Mouse (Mus musculus): ENCODE results near the gene Srsf6. TPM values are rescaled to one million over a fixed set of nuclear protein-coding genes. Genes with fewer than 3 reads are reported as not detected.

Gene Srsf6
- polyA plus RNA-seq, 1 experiment, result 64.6 TPM

GRCm38 (mm10) chr2:162946964-162947363, 15.6 kb downstream of the Srsf6 start:
- Histone ChIP-seq H3K4me3 (ENCODE audit: insufficient read depth, low read depth, low read length) (no peak overlapping the region), H3K27me3 (replicated peaks; ENCODE audit: control insufficient read depth, insufficient read depth, low read length) (no peaks in the 10 kb centered on the region), H3K27ac (ENCODE audit: insufficient read depth, low read depth, low read length) (no peak overlapping the region), H3K4me1 (ENCODE audit: control insufficient read depth, insufficient read depth, low read length) (0 out of 2 replicates have a peak, but pooled peaks cover 3% of the 10 kb centered on the region), H3K36me3 (ENCODE audit: control insufficient read depth, insufficient read depth, low read length) (no peaks in the 10 kb centered on the region)
- DNase-seq, result no peak
- no peak for TF ChIP-seq CTCF (conservative IDR thresholded peaks at IDR 0.05; ENCODE audit: insufficient read depth, insufficient read length, low read depth, low read length)
- WGBS, result 91% methylated on average over 5 of the region's 5 CpGs

GRCm38 (mm10) chr2:162947736-162948135, 16.4 kb downstream of the Srsf6 start:
- Histone ChIP-seq H3K27ac (ENCODE audit: insufficient read depth, low read depth, low read length) (no peak overlapping the region), H3K4me3 (ENCODE audit: insufficient read depth, low read depth, low read length) (no peak overlapping the region), H3K4me1 (ENCODE audit: control insufficient read depth, insufficient read depth, low read length) (0 out of 2 replicates have a peak, but pooled peaks cover 3% of the 10 kb centered on the region), H3K36me3 (ENCODE audit: control insufficient read depth, insufficient read depth, low read length) (no peaks in the 10 kb centered on the region), H3K27me3 (replicated peaks; ENCODE audit: control insufficient read depth, insufficient read depth, low read length) (no peaks in the 10 kb centered on the region)
- DNase-seq, result peak; percentile 42
- 35% methylated on average over 15 of the region's 15 CpGs for WGBS
- TF ChIP-seq CTCF (conservative IDR thresholded peaks at IDR 0.05; ENCODE audit: insufficient read depth, insufficient read length, low read depth, low read length), result no peak
- no peak for TF ChIP-seq POLR2A (IDR thresholded peaks at IDR 0.05; ENCODE audit: low read depth, low read length)

- TF ChIP-seq CTCF (conservative IDR thresholded peaks at IDR 0.05; ENCODE audit: insufficient read depth, insufficient read length, low read depth, low read length), result no peak
- TF ChIP-seq POLR2A (IDR thresholded peaks at IDR 0.05; ENCODE audit: low read depth, low read length), result no peak
- WGBS, result 62% methylated on average over 14 of the region's 14 CpGs
- no peak for DNase-seq
- H3K27me3 ChIP-seq (replicated peaks; ENCODE audit: control insufficient read depth, insufficient read depth, low read length), result no peaks in the 10 kb centered on the region
- H3K36me3 ChIP-seq (ENCODE audit: control insufficient read depth, insufficient read depth, low read length), result no peaks in the 10 kb centered on the region
- H3K4me1 ChIP-seq (ENCODE audit: control insufficient read depth, insufficient read depth, low read length), result no peaks in the 10 kb centered on the region
- H3K27ac ChIP-seq (ENCODE audit: insufficient read depth, low read depth, low read length), result no peak overlapping the region
- 0 out of 2 replicates have a peak overlapping the region, but pooled peaks have one; percentile 17 for H3K4me3 ChIP-seq (ENCODE audit: insufficient read depth, low read depth, low read length)
These were observed 16.9 kb downstream of the Srsf6 start for GRCm38 (mm10) chr2:162948221-162948620.

- Histone ChIP-seq H3K36me3 (ENCODE audit: control insufficient read depth, insufficient read depth, low read length) (no peaks in the 10 kb centered on the region), H3K27me3 (replicated peaks; ENCODE audit: control insufficient read depth, insufficient read depth, low read length) (no peaks in the 10 kb centered on the region), H3K4me1 (ENCODE audit: control insufficient read depth, insufficient read depth, low read length) (no peaks in the 10 kb centered on the region), H3K27ac (ENCODE audit: insufficient read depth, low read depth, low read length) (no peak overlapping the region), H3K4me3 (ENCODE audit: insufficient read depth, low read depth, low read length) (no peak overlapping the region)
- WGBS, result 93% methylated on average over 2 of the region's 2 CpGs
- TF ChIP-seq CTCF (conservative IDR thresholded peaks at IDR 0.05; ENCODE audit: insufficient read depth, insufficient read length, low read depth, low read length) (no peak), POLR2A (IDR thresholded peaks at IDR 0.05; ENCODE audit: low read depth, low read length) (no peak)
- no peak for DNase-seq
These were observed 19.4 kb downstream of the Srsf6 start for GRCm38 (mm10) chr2:162950776-162951175.

- no peak for TF ChIP-seq POLR2A (IDR thresholded peaks at IDR 0.05; ENCODE audit: low read depth, low read length)
- TF ChIP-seq CTCF (conservative IDR thresholded peaks at IDR 0.05; ENCODE audit: insufficient read depth, insufficient read length, low read depth, low read length), result peak; percentile 36; the same call in 1 of the 2 replicates
- no peak overlapping the region for H3K4me3 ChIP-seq (ENCODE audit: insufficient read depth, low read depth, low read length)
- H3K27me3 ChIP-seq (replicated peaks; ENCODE audit: control insufficient read depth, insufficient read depth, low read length), result no peaks in the 10 kb centered on the region
- H3K4me1 ChIP-seq (ENCODE audit: control insufficient read depth, insufficient read depth, low read length), result no peaks in the 10 kb centered on the region
- H3K36me3 ChIP-seq (ENCODE audit: control insufficient read depth, insufficient read depth, low read length), result no peaks in the 10 kb centered on the region
- WGBS, result 98% methylated on average over 2 of the region's 2 CpGs
- no peak for DNase-seq
- H3K27ac ChIP-seq (ENCODE audit: insufficient read depth, low read depth, low read length), result no peak overlapping the region
These were observed 25.5 kb downstream of the Srsf6 start for GRCm38 (mm10) chr2:162956843-162957242.

GRCm38 (mm10) chr2:162961321-162961720, 30.0 kb downstream of the Srsf6 start:
- no peak overlapping the region for H3K4me3 ChIP-seq (ENCODE audit: insufficient read depth, low read depth, low read length)
- TF ChIP-seq POLR2A (IDR thresholded peaks at IDR 0.05; ENCODE audit: low read depth, low read length), result no peak
- WGBS, result 65% methylated on average over 8 of the region's 10 CpGs
- H3K4me1 ChIP-seq (ENCODE audit: control insufficient read depth, insufficient read depth, low read length), result no peaks in the 10 kb centered on the region
- no peak for DNase-seq
- no peaks in the 10 kb centered on the region for H3K27me3 ChIP-seq (replicated peaks; ENCODE audit: control insufficient read depth, insufficient read depth, low read length)
- no peaks in the 10 kb centered on the region for H3K36me3 ChIP-seq (ENCODE audit: control insufficient read depth, insufficient read depth, low read length)
- no peak overlapping the region for H3K27ac ChIP-seq (ENCODE audit: insufficient read depth, low read depth, low read length)

- TF ChIP-seq CTCF (conservative IDR thresholded peaks at IDR 0.05; ENCODE audit: insufficient read depth, insufficient read length, low read depth, low read length) (no peak), POLR2A (IDR thresholded peaks at IDR 0.05; ENCODE audit: low read depth, low read length) (no peak)
- H3K27me3 ChIP-seq (replicated peaks; ENCODE audit: control insufficient read depth, insufficient read depth, low read length), result no peaks in the 10 kb centered on the region
- no peaks in the 10 kb centered on the region for H3K4me1 ChIP-seq (ENCODE audit: control insufficient read depth, insufficient read depth, low read length)
- WGBS, result 95% methylated on average over 2 of the region's 2 CpGs
- no peak for DNase-seq
- H3K27ac ChIP-seq (ENCODE audit: insufficient read depth, low read depth, low read length), result no peak overlapping the region
- H3K36me3 ChIP-seq (ENCODE audit: control insufficient read depth, insufficient read depth, low read length), result no peaks in the 10 kb centered on the region
- no peak overlapping the region for H3K4me3 ChIP-seq (ENCODE audit: insufficient read depth, low read depth, low read length)
These were observed 35.4 kb downstream of the Srsf6 start for GRCm38 (mm10) chr2:162966734-162967133.

- H3K4me3 ChIP-seq (ENCODE audit: insufficient read depth, low read depth, low read length), result no peak overlapping the region
- no peaks in the 10 kb centered on the region for H3K36me3 ChIP-seq (ENCODE audit: control insufficient read depth, insufficient read depth, low read length)
- H3K27ac ChIP-seq (ENCODE audit: insufficient read depth, low read depth, low read length), result no peak overlapping the region
- H3K4me1 ChIP-seq (ENCODE audit: control insufficient read depth, insufficient read depth, low read length), result no peaks in the 10 kb centered on the region
- no peaks in the 10 kb centered on the region for H3K27me3 ChIP-seq (replicated peaks; ENCODE audit: control insufficient read depth, insufficient read depth, low read length)
- peak; percentile 81 for TF ChIP-seq CTCF (conservative IDR thresholded peaks at IDR 0.05; ENCODE audit: insufficient read depth, insufficient read length, low read depth, low read length)
- TF ChIP-seq POLR2A (IDR thresholded peaks at IDR 0.05; ENCODE audit: low read depth, low read length), result no peak
- peak; percentile 72 for DNase-seq
- 8% methylated on average over 5 of the region's 5 CpGs for WGBS
These were observed 37.0 kb downstream of the Srsf6 start for GRCm38 (mm10) chr2:162968357-162968756.

Data from kidney, adult 2 months (tissue).